Mouse (Mus musculus) T-helper 1 cell (primary cell): ENCODE data around the gene Gfi1.

ENCODE experiments used
- in situ Hi-C: fragments of 300-600 bp; cut with MboI, MseI; formaldehyde crosslinking; loops from one replicate; pipeline ENCODE4 v1.15.1; 2025; ENCODE audit warnings: high pct_unique_total_duplicates

The Gfi1 gene

GRCm38 (mm10) chr5:107678392-107678791, 47.4 kb downstream of the Gfi1 start:
- in situ Hi-C loops = no loop called here
